Mouse (Mus musculus) megakaryocyte, embryonic 14.5 days (primary cell): ENCODE results near the gene Men1. TPM values are rescaled to one million over a fixed set of nuclear protein-coding genes. Genes with fewer than 3 reads are reported as not detected.
A peak's percentile ranks its signal among the peaks of the same experiment; 100 is the strongest.

Experiments used
- H3K27me3 ChIP-seq: replicated peaks from 2 replicates; pipeline ENCODE3; 2012; ENCODE audit warnings: inconsistent platforms
- H3K36me3 ChIP-seq: replicated peaks from 2 replicates; pipeline ENCODE3; 2012; ENCODE audit warnings: low read length, inconsistent platforms, mixed read lengths
- H3K4me1 ChIP-seq: 2 replicates; pipeline ENCODE4 v1.6.1; 2012; ENCODE audit warnings: inconsistent platforms
- H3K4me3 ChIP-seq: replicated peaks from 2 replicates; pipeline ENCODE3; 2012; ENCODE audit warnings: moderate library complexity, mild to moderate bottlenecking, inconsistent platforms
- H3K9me3 ChIP-seq: 2 replicates; pipeline ENCODE4 v1.6.1; 2012; ENCODE audit warnings: inconsistent platforms
- FLI1 ChIP-seq: IDR thresholded peaks from 2 replicates; pipeline ENCODE4 v1.6.1; 2012; ENCODE audit warnings: low read length, inconsistent platforms, mixed read lengths
- GATA1 ChIP-seq: IDR thresholded peaks from 3 replicates; pipeline ENCODE4 v1.6.1; 2012; ENCODE audit warnings: mixed read lengths, low read length, inconsistent platforms, borderline replicate concordance
- polyA plus RNA-seq: library from polyadenylated mRNA; stranded (reverse); fragments of >175 nt; gene quantifications from 2 replicates; pipeline ENCODE4 v1.2.3, GENCODE M21; 2012; ENCODE audit warnings: low replicate concordance; ENCODE audit not compliant: insufficient read depth

Gene Men1
- polyA plus RNA-seq, 1 experiment: 70.2 TPM

DNA sequence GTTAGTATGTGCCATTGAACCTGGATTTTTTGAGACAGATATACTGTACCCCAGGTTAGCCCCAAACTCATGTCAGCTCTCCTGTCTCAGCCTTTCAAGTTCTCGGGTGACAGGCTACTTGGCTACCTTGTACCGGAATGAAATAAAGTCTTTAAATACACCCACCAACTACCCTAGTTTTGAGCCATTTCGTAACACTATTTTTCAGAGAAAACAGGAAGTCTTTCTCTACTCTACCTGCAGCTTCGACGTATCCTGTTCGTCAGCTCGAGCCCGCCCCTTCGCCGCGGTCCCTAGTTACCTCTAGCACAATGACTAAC, 28.3 kb downstream of the Men1 start:
- TF ChIP-seq FLI1 (no peak), GATA1 (no peak)
- Histone ChIP-seq H3K27me3 (no peaks in the 10 kb centered on the region), H3K36me3 (peaks cover 66% of the 10 kb centered on the region), H3K4me3 (peak overlapping the region; percentile 97), H3K9me3 (no peaks in the 10 kb centered on the region), H3K4me1 (peaks cover 68% of the 10 kb centered on the region)

DNA sequence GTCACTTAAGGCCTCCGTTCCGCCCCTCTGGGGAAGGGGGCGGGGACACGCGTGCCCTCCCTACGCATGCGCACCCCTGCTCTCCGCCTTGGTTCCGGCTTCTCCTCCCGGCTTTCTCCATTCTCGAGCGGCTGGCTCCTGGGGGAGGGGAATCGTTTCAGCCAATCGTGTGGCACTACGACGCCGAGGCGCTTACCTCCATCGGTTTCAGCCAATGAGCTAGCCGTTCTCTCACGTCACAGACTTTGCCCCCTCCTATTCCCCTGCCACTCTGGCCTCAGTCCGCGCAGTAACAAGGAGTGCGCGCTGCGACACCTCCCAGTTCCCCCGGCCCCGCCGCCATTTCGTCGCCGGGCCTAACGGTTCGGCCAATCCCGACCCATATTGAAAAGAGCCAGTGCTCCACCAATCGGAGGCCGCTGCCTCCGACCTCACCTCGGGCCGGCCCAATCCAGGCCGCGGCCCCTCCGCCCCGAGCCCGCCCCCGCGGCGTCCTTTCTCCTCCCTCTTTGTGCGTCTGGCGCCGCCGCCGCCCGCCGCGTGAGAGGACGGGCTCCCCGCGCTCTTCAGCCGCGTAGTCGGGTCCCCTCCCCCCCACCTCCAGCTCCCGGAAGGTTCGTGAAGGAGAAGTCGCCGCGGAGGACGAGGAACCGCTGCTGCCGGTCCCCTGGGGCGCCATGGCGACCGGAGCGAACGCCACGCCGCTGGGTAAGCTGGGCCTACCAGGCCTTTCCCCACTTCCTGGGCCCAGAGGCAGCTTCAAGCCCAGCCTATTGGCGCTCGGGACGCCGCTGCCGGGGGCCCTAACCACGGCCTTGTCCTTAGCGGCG, 28.8 kb downstream of the Men1 start, which contains the start of gene Sf1:
Gene Sf1, plus strand, starts transcription at position 280 of the 830 bp plus-strand sequence.
- TF ChIP-seq FLI1 (no peak; the same call in 1 of the 2 replicates), GATA1 (no peak)
- Histone ChIP-seq H3K4me1 (peaks cover 71% of the 10 kb centered on the region), H3K36me3 (peaks cover 69% of the 10 kb centered on the region), H3K4me3 (peak within 1 kb of the TSS; percentile 97), H3K27me3 (no peaks in the 10 kb centered on the region), H3K9me3 (no peaks in the 10 kb centered on the region)

DNA sequence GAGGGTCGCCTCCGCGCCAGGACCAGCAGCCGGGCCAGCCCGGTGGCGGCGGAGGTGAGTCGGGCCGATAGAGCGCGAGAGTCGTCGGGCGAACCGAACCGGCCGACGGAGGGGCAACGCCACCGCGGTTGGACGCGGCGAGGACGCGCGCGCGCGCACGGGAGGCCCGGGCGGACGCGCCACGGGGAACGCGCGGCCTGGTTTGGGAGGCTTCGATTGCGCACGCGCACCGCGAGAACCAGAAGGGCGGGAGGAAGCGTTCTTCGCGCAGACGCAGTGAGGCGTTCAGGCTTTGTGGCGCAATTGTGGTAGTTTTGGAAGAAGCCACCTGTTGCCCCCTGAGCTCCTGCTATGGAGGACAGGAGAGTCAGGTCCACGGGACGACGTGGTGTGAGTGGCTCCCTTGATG, 29.5 kb downstream of the Men1 start:
- Histone ChIP-seq H3K36me3 (peaks cover 73% of the 10 kb centered on the region), H3K4me1 (peaks cover 69% of the 10 kb centered on the region), H3K4me3 (peak overlapping the region; percentile 97), H3K27me3 (no peaks in the 10 kb centered on the region), H3K9me3 (no peaks in the 10 kb centered on the region)
- TF ChIP-seq GATA1: no peak
- TF ChIP-seq FLI1: no peak

DNA sequence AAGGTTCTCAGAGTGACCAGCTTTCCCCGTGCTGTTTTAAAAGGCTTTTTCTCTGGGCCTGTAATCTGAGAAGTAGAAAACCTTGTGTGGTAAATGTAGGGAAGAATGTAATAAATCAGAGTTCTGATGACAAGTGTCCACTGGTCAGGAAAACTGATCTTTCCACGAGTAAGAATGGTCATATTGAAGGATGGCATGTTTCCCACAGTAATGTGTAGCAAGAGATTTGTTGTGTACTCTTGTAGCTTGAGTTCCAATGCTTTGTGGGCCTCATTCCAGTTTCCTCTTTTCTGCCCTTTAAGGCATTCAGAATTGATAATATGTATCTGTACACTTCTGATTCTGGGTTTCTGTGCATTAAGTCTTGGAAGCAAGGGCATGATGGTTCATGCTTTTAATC, 30.1 kb downstream of the Men1 start:
- TF ChIP-seq GATA1 (no peak), FLI1 (no peak)
- H3K36me3 ChIP-seq: peaks cover 73% of the 10 kb centered on the region
- H3K9me3 ChIP-seq: no peaks in the 10 kb centered on the region
- no peaks in the 10 kb centered on the region for H3K27me3 ChIP-seq
- peaks cover 67% of the 10 kb centered on the region for H3K4me1 ChIP-seq
- peak overlapping the region; percentile 97 for H3K4me3 ChIP-seq

DNA sequence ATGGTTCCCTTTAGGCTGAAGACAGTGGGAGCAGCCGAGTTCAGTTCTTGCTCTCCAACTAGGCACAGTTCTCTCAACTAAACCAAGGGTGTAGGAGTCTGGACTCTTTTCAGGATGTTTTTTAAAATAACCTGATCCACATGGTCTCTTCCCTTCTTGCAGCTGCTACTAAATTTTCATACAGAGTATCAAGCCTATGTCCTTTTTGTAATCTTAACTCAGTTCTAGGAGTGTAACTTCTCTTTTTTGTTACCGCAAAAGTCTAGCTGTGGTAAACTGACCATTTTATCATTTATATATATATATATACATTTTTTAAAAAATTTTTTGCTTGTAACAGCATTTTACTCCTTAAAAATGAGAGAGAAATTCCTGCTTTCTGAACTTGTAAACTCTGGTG, 35.4 kb downstream of the Men1 start:
- peaks cover 55% of the 10 kb centered on the region for H3K4me1 ChIP-seq
- H3K9me3 ChIP-seq: no peaks in the 10 kb centered on the region
- TF ChIP-seq FLI1: no peak
- TF ChIP-seq GATA1: no peak
- no peaks in the 10 kb centered on the region for H3K27me3 ChIP-seq
- H3K36me3 ChIP-seq: peaks cover 100% of the 10 kb centered on the region
- H3K4me3 ChIP-seq: no peak overlapping the region

DNA sequence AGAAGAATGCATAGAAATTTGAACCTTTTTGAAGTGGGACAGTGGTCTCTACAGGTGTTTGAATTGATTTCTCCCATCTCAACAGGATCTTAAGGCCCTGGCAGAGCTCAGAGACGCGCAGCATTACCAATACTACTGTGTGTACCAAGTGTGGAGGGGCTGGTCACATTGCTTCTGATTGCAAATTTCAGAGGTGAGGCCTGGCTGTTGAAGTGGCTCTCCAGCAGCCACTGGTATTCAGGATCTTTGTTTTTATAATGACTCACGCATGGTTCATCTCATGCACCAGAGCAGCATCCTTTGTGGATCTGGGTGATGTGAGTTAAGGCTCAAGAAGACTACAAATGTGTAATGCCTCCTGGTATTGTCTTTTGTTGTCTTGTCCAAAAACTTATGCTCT, 37.7 kb downstream of the Men1 start:
- Histone ChIP-seq H3K4me1 (peaks cover 44% of the 10 kb centered on the region), H3K36me3 (peaks cover 100% of the 10 kb centered on the region), H3K27me3 (no peaks in the 10 kb centered on the region), H3K9me3 (no peaks in the 10 kb centered on the region), H3K4me3 (no peak overlapping the region)
- TF ChIP-seq FLI1 (no peak), GATA1 (no peak)

DNA sequence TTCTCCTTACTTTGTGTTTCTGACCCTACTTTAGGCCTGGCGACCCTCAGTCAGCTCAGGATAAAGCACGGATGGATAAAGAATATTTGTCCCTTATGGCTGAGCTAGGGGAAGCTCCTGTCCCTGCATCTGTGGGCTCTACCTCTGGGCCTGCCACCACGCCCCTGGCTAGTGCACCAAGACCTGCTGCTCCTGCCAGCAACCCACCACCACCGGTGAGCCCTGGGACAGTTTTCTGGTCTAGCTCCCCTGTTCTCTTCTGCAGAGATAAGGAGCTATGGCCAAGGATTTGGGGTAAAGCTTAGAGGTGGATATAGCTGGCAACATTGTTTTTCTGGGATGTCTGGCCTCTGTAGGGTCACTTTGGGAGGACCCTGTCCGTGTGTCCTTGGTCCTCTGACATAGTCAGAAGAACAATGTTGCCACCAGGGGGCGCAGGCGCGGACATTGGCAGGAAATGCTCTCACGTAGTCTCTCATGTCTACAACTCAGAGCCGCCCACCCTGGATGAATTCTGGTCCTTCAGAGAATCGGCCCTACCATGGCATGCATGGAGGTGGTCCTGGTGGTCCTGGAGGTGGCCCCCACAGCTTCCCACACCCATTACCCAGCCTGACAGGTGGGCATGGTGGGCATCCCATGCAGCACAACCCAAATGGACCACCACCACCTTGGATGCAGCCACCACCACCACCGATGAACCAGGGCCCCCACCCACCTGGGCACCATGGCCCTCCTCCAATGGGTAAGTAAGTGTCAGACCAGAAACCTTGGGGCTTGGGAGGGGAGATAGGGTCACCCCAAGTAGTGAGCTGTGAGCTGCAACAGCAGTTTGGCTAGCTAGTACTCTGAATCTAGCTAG, 39.0 kb downstream of the Men1 start:
- Histone ChIP-seq H3K9me3 (no peaks in the 10 kb centered on the region), H3K27me3 (no peaks in the 10 kb centered on the region), H3K4me3 (peak overlapping the region; percentile 50), H3K36me3 (peaks cover 100% of the 10 kb centered on the region), H3K4me1 (peaks cover 46% of the 10 kb centered on the region)
- TF ChIP-seq FLI1: no peak

DNA sequence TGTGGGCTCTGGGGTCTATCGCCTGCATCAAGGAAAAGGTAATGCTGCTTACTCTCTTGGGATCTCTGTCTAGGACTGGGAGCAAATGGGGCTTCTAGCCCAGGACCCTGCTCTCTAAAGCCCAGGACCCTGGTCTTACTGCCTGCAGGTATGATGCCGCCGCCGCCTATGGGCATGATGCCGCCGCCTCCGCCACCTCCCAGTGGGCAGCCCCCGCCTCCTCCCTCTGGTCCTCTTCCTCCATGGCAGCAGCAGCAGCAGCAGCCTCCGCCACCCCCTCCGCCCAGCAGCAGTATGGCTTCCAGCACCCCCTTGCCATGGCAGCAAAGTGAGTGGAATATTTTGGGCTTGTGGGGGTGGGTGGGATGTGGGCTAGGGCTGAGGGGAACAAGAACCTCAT, 39.8 kb downstream of the Men1 start:
- Histone ChIP-seq H3K27me3 (no peaks in the 10 kb centered on the region), H3K4me3 (no peak overlapping the region), H3K9me3 (no peaks in the 10 kb centered on the region), H3K36me3 (peaks cover 100% of the 10 kb centered on the region), H3K4me1 (peaks cover 47% of the 10 kb centered on the region)
- TF ChIP-seq FLI1: no peak
- TF ChIP-seq GATA1: no peak

DNA sequence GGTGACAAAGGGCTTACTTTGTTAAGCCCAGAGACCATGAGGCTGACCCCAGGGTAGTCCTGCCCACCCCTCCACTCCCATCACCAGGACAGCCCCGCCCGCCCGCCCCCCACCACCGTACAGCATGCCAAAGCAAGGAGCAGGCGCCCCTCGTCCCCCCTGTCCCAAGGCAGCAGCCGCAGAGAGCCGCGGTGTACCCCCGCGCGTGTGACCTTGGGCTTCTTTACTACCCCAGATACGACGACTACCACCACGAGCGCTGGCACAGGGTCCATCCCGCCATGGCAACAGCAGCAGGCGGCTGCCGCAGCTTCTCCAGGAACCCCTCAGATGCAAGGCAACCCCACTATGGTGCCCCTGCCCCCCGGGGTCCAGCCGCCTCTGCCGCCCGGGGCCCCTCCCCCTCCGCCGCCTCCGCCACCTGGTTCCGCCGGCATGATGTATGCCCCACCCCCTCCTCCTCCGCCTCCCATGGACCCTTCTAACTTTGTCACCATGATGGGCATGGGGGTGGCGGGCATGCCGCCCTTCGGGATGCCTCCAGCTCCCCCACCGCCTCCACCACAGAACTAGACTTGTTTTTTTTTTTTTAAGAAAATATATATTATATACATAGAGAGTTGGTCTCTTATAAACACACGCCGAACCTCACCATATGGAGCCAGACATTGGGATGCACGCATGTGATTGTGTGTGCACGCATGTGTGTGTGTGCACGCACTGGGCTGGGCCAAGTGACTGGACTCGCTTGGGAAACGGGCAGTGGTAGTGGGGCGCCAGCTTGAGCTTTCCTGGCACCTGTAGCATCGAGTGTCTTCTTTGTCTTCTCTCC, 40.9 kb downstream of the Men1 start:
- Histone ChIP-seq H3K4me1 (peaks cover 50% of the 10 kb centered on the region), H3K4me3 (no peak overlapping the region), H3K36me3 (peaks cover 96% of the 10 kb centered on the region), H3K9me3 (no peaks in the 10 kb centered on the region), H3K27me3 (no peaks in the 10 kb centered on the region)
- no peak for TF ChIP-seq GATA1
- no peak for TF ChIP-seq FLI1

DNA sequence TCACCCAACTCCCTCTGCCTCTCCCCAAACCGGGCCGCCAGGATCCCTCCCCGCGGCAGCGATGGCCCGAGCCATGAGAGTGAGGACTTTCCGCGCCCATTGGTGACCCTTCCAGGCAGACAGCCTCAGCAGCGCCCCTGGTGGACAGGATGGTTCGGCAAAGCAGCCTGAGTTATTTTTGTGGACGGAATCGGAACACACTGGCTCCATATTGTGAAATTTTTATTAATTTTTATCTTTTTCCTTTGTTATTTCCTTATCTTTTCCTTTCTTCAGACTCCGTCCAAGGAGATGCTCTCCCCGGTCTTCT, 41.4 kb downstream of the Men1 start:
- Histone ChIP-seq H3K27me3 (no peaks in the 10 kb centered on the region), H3K4me1 (peaks cover 54% of the 10 kb centered on the region), H3K36me3 (peaks cover 96% of the 10 kb centered on the region), H3K9me3 (no peaks in the 10 kb centered on the region), H3K4me3 (no peak overlapping the region)
- TF ChIP-seq GATA1 (no peak), FLI1 (no peak)
